Mouse (Mus musculus) liver, embryonic 14.5 days (tissue): ENCODE measurements around the gene Olfr1016. TPM values are rescaled to one million over a fixed set of nuclear protein-coding genes. Genes with fewer than 3 reads are reported as not detected.

Experiments used
- ATAC-seq: fragments of 200-750 bp; cut with Nextera tagmentation; 2 replicates; pipeline ENCODE4 v1.8.0; 2017; ENCODE audit warnings: moderate number of reproducible peaks, mild to moderate bottlenecking, moderate library complexity; ENCODE audit not compliant: insufficient read depth
- DNase-seq, 3 experiments: peaks; one replicate each; pipeline ENCODE4 v3.0.0-alpha.2; 2012 to 2013; ENCODE audit warnings: low read depth in 3 of 3, low spot score in 3 of 3
- H3K27ac ChIP-seq: fragments of 300-500 bp; sonication (generic); 2 replicates; pipeline ENCODE4 v1.5.1; 2014; ENCODE audit warnings: moderate library complexity, mild to moderate bottlenecking, control low read depth, inconsistent platforms
- H3K27me3 ChIP-seq: fragments of 300-500 bp; sonication (generic); 2 replicates; pipeline ENCODE4 v1.6.1; 2014; ENCODE audit warnings: mild to moderate bottlenecking, low read length, moderate library complexity; ENCODE audit not compliant: control insufficient read depth, insufficient read depth
- H3K36me3 ChIP-seq: fragments of 300-500 bp; sonication (generic); replicated peaks from 2 replicates; pipeline ENCODE4 v1.6.1; 2014; ENCODE audit warnings: low read depth; ENCODE audit not compliant: control insufficient read depth, insufficient read depth
- H3K4me1 ChIP-seq, 2 experiments: fragments of 200-500 bp in 1 of 2; fragments of 300-500 bp in 1 of 2; sonication (generic) in 1 of 2; replicated peaks; 2 replicates each; pipeline ENCODE4 v1.6.1; 2012 to 2014; ENCODE audit warnings: antibody characterized with exemption in 1 of 2, inconsistent platforms in 1 of 2, low read length in 1 of 2; ENCODE audit not compliant: control insufficient read depth in 2 of 2, insufficient read depth in 2 of 2
- H3K4me2 ChIP-seq: fragments of 300-500 bp; sonication (generic); 2 replicates; pipeline ENCODE4 v1.6.1; 2014; ENCODE audit warnings: low read depth, mild to moderate bottlenecking, control low read depth, moderate library complexity
- H3K4me3 ChIP-seq, 2 experiments: fragments of 200-500 bp in 1 of 2; fragments of 300-500 bp in 1 of 2; sonication (generic) in 1 of 2; 2 replicates each; pipeline ENCODE4 v1.5.1; 2012 to 2014; ENCODE audit warnings: low read depth in 2 of 2, low read length in 2 of 2, mild to moderate bottlenecking in 2 of 2, control low read depth in 1 of 2, inconsistent platforms in 1 of 2, moderate library complexity in 1 of 2; ENCODE audit not compliant: insufficient read depth in 1 of 2
- H3K9ac ChIP-seq: fragments of 300-500 bp; sonication (generic); replicated peaks from 2 replicates; pipeline ENCODE4 v1.6.1; 2014; ENCODE audit warnings: mild to moderate bottlenecking, control low read depth, moderate library complexity
- H3K9me3 ChIP-seq: fragments of 300-500 bp; sonication (generic); 2 replicates; pipeline ENCODE4 v1.6.1; 2016; ENCODE audit warnings: low read length, mixed read lengths; ENCODE audit not compliant: control insufficient read depth
- CTCF ChIP-seq: IDR thresholded peaks from 2 replicates; pipeline ENCODE4 v1.5.1; 2016; ENCODE audit warnings: antibody characterized with exemption, low read depth, control low read depth
- EP300 ChIP-seq: IDR thresholded peaks from 2 replicates; pipeline ENCODE4 v1.6.1; 2016; ENCODE audit warnings: antibody characterized with exemption, low read depth
- WGBS: fragments of 180-500 bp; shearing (Covaris S2); extraction: QIAGEN DNeasy Blood & Tissue Kit; methylation state at CpG from one replicate; pipeline ENCODE4 v1.1.7; 2014; ENCODE audit not compliant: insufficient replicate concordance; 5-methylcytosine and 5-hydroxymethylcytosine counted together
- polyA plus RNA-seq, 2 experiments: library from polyadenylated mRNA; depleted of rRNA in 1 of 2; stranded (reverse) in 1 of 2; unstranded in 1 of 2; fragments of >200 nt; fragmentation: Nextera tagmentation in 1 of 2; extraction: Ambion mirVana in 1 of 2; gene quantifications; 2 replicates each; pipeline versions ENCODE4 v1.2.1 to v1.2.3; 2012 to 2014

The Olfr1016 gene
- polyA plus RNA-seq, 2 experiments, result not detected

- TF ChIP-seq CTCF, result no peak
- TF ChIP-seq EP300, result no peak
- Histone ChIP-seq H3K4me2 (no peak overlapping the region), H3K36me3 (no peaks in the 10 kb centered on the region), H3K4me3 (no peak overlapping the region), H3K27ac (no peak overlapping the region), H3K9me3 (no peaks in the 10 kb centered on the region), H3K4me1 (no peaks in the 10 kb centered on the region), H3K27me3 (no peaks in the 10 kb centered on the region), H3K9ac (no peak overlapping the region)
- WGBS, result 48% methylated on average over 4 of the region's 4 CpGs
- ATAC-seq, result no peak
- no peak for DNase-seq
Measured at GRCm38 (mm10) chr2:85753822-85754221, 48.5 kb downstream of the Olfr1016 start.

Other genes with a start within 250 kb of the Olfr1016 start
- gene Olfr996, start 223.3 kb downstream of the Olfr1016 start, polyA plus RNA-seq (2012; rRNA removed), result not detected in 2 replicates
- not detected in 2 replicates for gene Olfr996, start 223.3 kb downstream of the Olfr1016 start, polyA plus RNA-seq (2014; fragmentation: Nextera tagmentation; extraction: Ambion mirVana)
- not detected in 2 replicates for gene Olfr998, start 213.6 kb downstream of the Olfr1016 start, polyA plus RNA-seq (2012; rRNA removed)
- gene Olfr998, start 213.6 kb downstream of the Olfr1016 start, polyA plus RNA-seq (2014; fragmentation: Nextera tagmentation; extraction: Ambion mirVana), result not detected in 2 replicates
- gene Olfr1000, start 190.6 kb downstream of the Olfr1016 start, polyA plus RNA-seq (2012; rRNA removed), result not detected in 2 replicates
- not detected in 2 replicates for gene Olfr1000, start 190.6 kb downstream of the Olfr1016 start, polyA plus RNA-seq (2014; fragmentation: Nextera tagmentation; extraction: Ambion mirVana)
- not detected in 2 replicates for gene Olfr1002, start 151.8 kb downstream of the Olfr1016 start, polyA plus RNA-seq (2012; rRNA removed)
- not detected in 2 replicates for gene Olfr1002, start 151.8 kb downstream of the Olfr1016 start, polyA plus RNA-seq (2014; fragmentation: Nextera tagmentation; extraction: Ambion mirVana)
- gene Olfr154, start 138.1 kb downstream of the Olfr1016 start, polyA plus RNA-seq (2012; rRNA removed), result not detected in 2 replicates
- gene Olfr154, start 138.1 kb downstream of the Olfr1016 start, polyA plus RNA-seq (2014; fragmentation: Nextera tagmentation; extraction: Ambion mirVana), result not detected in 2 replicates
- not detected in 2 replicates for gene Olfr1006, start 123.8 kb downstream of the Olfr1016 start, polyA plus RNA-seq (2012; rRNA removed)
- not detected in 2 replicates for gene Olfr1006, start 123.8 kb downstream of the Olfr1016 start, polyA plus RNA-seq (2014; fragmentation: Nextera tagmentation; extraction: Ambion mirVana)
- gene Olfr1008, start 113.1 kb downstream of the Olfr1016 start, polyA plus RNA-seq (2012; rRNA removed), result not detected in 2 replicates
- not detected in 2 replicates for gene Olfr1008, start 113.1 kb downstream of the Olfr1016 start, polyA plus RNA-seq (2014; fragmentation: Nextera tagmentation; extraction: Ambion mirVana)
- gene Olfr1009, start 87.1 kb downstream of the Olfr1016 start, polyA plus RNA-seq (2012; rRNA removed), result not detected in 2 replicates
- not detected in 2 replicates for gene Olfr1009, start 87.1 kb downstream of the Olfr1016 start, polyA plus RNA-seq (2014; fragmentation: Nextera tagmentation; extraction: Ambion mirVana)
- not detected in 2 replicates for gene Olfr1012, start 39.8 kb downstream of the Olfr1016 start, polyA plus RNA-seq (2012; rRNA removed)
- gene Olfr1012, start 39.8 kb downstream of the Olfr1016 start, polyA plus RNA-seq (2014; fragmentation: Nextera tagmentation; extraction: Ambion mirVana), result not detected in 2 replicates
- not detected in 2 replicates for gene Olfr1013, start 35.4 kb downstream of the Olfr1016 start, polyA plus RNA-seq (2012; rRNA removed)
- not detected in 2 replicates for gene Olfr1013, start 35.4 kb downstream of the Olfr1016 start, polyA plus RNA-seq (2014; fragmentation: Nextera tagmentation; extraction: Ambion mirVana)
- gene Olfr1014, start 29.8 kb downstream of the Olfr1016 start, polyA plus RNA-seq (2012; rRNA removed), result not detected in 2 replicates
- gene Olfr1014, start 29.8 kb downstream of the Olfr1016 start, polyA plus RNA-seq (2014; fragmentation: Nextera tagmentation; extraction: Ambion mirVana), result not detected in 2 replicates
- gene Olfr1015, start 20.5 kb downstream of the Olfr1016 start, polyA plus RNA-seq (2012; rRNA removed), result not detected in 2 replicates
- not detected in 2 replicates for gene Olfr1015, start 20.5 kb downstream of the Olfr1016 start, polyA plus RNA-seq (2014; fragmentation: Nextera tagmentation; extraction: Ambion mirVana)
- gene Olfr1018, start 15.9 kb upstream of the Olfr1016 start, polyA plus RNA-seq (2012; rRNA removed), result not detected in 2 replicates
- not detected in 2 replicates for gene Olfr1018, start 15.9 kb upstream of the Olfr1016 start, polyA plus RNA-seq (2014; fragmentation: Nextera tagmentation; extraction: Ambion mirVana)
- gene Olfr1019, start 42.9 kb upstream of the Olfr1016 start, polyA plus RNA-seq (2012; rRNA removed), result not detected in 2 replicates
- not detected in 2 replicates for gene Olfr1019, start 42.9 kb upstream of the Olfr1016 start, polyA plus RNA-seq (2014; fragmentation: Nextera tagmentation; extraction: Ambion mirVana)
- gene Olfr1020, start 44.5 kb upstream of the Olfr1016 start, polyA plus RNA-seq (2012; rRNA removed), result not detected in 2 replicates
- not detected in 2 replicates for gene Olfr1020, start 44.5 kb upstream of the Olfr1016 start, polyA plus RNA-seq (2014; fragmentation: Nextera tagmentation; extraction: Ambion mirVana)
- not detected in 2 replicates for gene Olfr1022, start 66.0 kb upstream of the Olfr1016 start, polyA plus RNA-seq (2012; rRNA removed)
- gene Olfr1022, start 66.0 kb upstream of the Olfr1016 start, polyA plus RNA-seq (2014; fragmentation: Nextera tagmentation; extraction: Ambion mirVana), result not detected in 2 replicates
- not detected in 2 replicates for gene Olfr1023, start 83.1 kb upstream of the Olfr1016 start, polyA plus RNA-seq (2012; rRNA removed)
- gene Olfr1023, start 83.1 kb upstream of the Olfr1016 start, polyA plus RNA-seq (2014; fragmentation: Nextera tagmentation; extraction: Ambion mirVana), result not detected in 2 replicates
- gene Olfr1024, start 102.5 kb upstream of the Olfr1016 start, polyA plus RNA-seq (2012; rRNA removed), result not detected in 2 replicates
- not detected in 2 replicates for gene Olfr1024, start 102.5 kb upstream of the Olfr1016 start, polyA plus RNA-seq (2014; fragmentation: Nextera tagmentation; extraction: Ambion mirVana)
- gene Olfr1025-ps1, start 112.6 kb upstream of the Olfr1016 start, polyA plus RNA-seq (2012; rRNA removed), result not detected in 2 replicates
- gene Olfr1025-ps1, start 112.6 kb upstream of the Olfr1016 start, polyA plus RNA-seq (2014; fragmentation: Nextera tagmentation; extraction: Ambion mirVana), result not detected in 2 replicates
- not detected in 2 replicates for gene Olfr1026, start 119.0 kb upstream of the Olfr1016 start, polyA plus RNA-seq (2012; rRNA removed)
- gene Olfr1026, start 119.0 kb upstream of the Olfr1016 start, polyA plus RNA-seq (2014; fragmentation: Nextera tagmentation; extraction: Ambion mirVana), result not detected in 2 replicates
- gene Olfr1028, start 147.9 kb upstream of the Olfr1016 start, polyA plus RNA-seq (2012; rRNA removed), result not detected in 2 replicates
- not detected in 2 replicates for gene Olfr1028, start 147.9 kb upstream of the Olfr1016 start, polyA plus RNA-seq (2014; fragmentation: Nextera tagmentation; extraction: Ambion mirVana)
- gene Olfr1029, start 171.4 kb upstream of the Olfr1016 start, polyA plus RNA-seq (2012; rRNA removed), result not detected in 2 replicates
- not detected in 2 replicates for gene Olfr1029, start 171.4 kb upstream of the Olfr1016 start, polyA plus RNA-seq (2014; fragmentation: Nextera tagmentation; extraction: Ambion mirVana)
- gene Olfr1030, start 176.7 kb upstream of the Olfr1016 start, polyA plus RNA-seq (2012; rRNA removed), result not detected in 2 replicates
- gene Olfr1030, start 176.7 kb upstream of the Olfr1016 start, polyA plus RNA-seq (2014; fragmentation: Nextera tagmentation; extraction: Ambion mirVana), result not detected in 2 replicates
- not detected in 2 replicates for gene Olfr1031, start 187.8 kb upstream of the Olfr1016 start, polyA plus RNA-seq (2012; rRNA removed)
- not detected in 2 replicates for gene Olfr1031, start 187.8 kb upstream of the Olfr1016 start, polyA plus RNA-seq (2014; fragmentation: Nextera tagmentation; extraction: Ambion mirVana)
- not detected in 2 replicates for gene Olfr1032, start 203.0 kb upstream of the Olfr1016 start, polyA plus RNA-seq (2012; rRNA removed)
- not detected in 2 replicates for gene Olfr1032, start 203.0 kb upstream of the Olfr1016 start, polyA plus RNA-seq (2014; fragmentation: Nextera tagmentation; extraction: Ambion mirVana)
- gene Olfr1033, start 218.1 kb upstream of the Olfr1016 start, polyA plus RNA-seq (2012; rRNA removed), result 0.19 and 0.27 TPM in 2 replicates
- gene Olfr1033, start 218.1 kb upstream of the Olfr1016 start, polyA plus RNA-seq (2014; fragmentation: Nextera tagmentation; extraction: Ambion mirVana), result 0.51 and 0.61 TPM in 2 replicates
- 0.06 TPM in 2 replicates for gene Olfr1034, start 243.3 kb upstream of the Olfr1016 start, polyA plus RNA-seq (2012; rRNA removed)
- 0.04 TPM in 1 of 2 replicates, not detected in the other for gene Olfr1034, start 243.3 kb upstream of the Olfr1016 start, polyA plus RNA-seq (2014; fragmentation: Nextera tagmentation; extraction: Ambion mirVana)